Mouse (Mus musculus) gastrocnemius, postnatal 10 days (tissue): ENCODE measurements around the gene Ctdspl. TPM values are rescaled to one million over a fixed set of nuclear protein-coding genes. Genes with fewer than 3 reads are reported as not detected.

Experiments
- DNase-seq: peaks from one replicate; pipeline ENCODE4 v3.0.0; 2021; ENCODE audit warnings: mixed read lengths
- total RNA-seq, 2 experiments: library from RNA; stranded (reverse); gene quantifications; 2 replicates each; pipeline ENCODE4 v1.2.3; 2021

Gene Ctdspl
- total RNA-seq, 2 experiments from 2014 or later: 14.5 to 14.6 TPM

GRCm38 (mm10) chr9:119060701-119061100 is 134.4 kb downstream of the Ctdspl start:
- no peak for DNase-seq

GRCm38 (mm10) chr9:119063036-119063644 is 136.9 kb downstream of the Ctdspl start:
- no peak for DNase-seq

DNA sequence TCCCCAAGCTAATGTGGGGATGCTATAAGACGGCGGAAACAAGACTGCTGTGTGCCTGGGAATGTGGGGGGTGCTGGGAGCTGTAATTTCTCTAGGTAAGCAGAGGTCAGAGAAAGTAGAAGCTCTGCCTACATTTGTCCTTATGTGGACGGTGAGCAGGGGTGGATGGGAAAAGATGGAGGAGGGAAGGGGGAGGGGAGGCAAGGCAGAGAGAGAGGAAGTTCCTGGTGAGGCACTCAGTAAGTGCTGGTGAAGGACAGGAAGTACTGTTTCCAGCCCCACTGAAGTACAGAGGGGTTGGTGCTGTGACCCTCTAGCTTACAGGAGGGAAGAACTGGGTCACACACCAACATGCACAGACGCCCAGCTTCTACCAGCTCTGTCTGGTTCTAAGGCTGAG is 138.0 kb downstream of the Ctdspl start:
- DNase-seq: no peak

GRCm38 (mm10) chr9:119067601-119068000 is 141.3 kb downstream of the Ctdspl start:
- peak; percentile 86 for DNase-seq

- no peak for DNase-seq
These were observed 142.0 kb downstream of the Ctdspl start for GRCm38 (mm10) chr9:119068266-119068665.

GRCm38 (mm10) chr9:119070173-119070825 is 144.0 kb downstream of the Ctdspl start:
- no peak for DNase-seq

GRCm38 (mm10) chr9:119071786-119072185 is 145.5 kb downstream of the Ctdspl start:
- no peak for DNase-seq

- no peak for DNase-seq
These were observed 147.1 kb downstream of the Ctdspl start for GRCm38 (mm10) chr9:119073184-119073895.

- DNase-seq: no peak
These were observed 149.4 kb downstream of the Ctdspl start for GRCm38 (mm10) chr9:119075685-119076084.

GRCm38 (mm10) chr9:119080040-119080675 is 153.9 kb downstream of the Ctdspl start:
- no peak for DNase-seq

GRCm38 (mm10) chr9:119082039-119082438 is 155.8 kb downstream of the Ctdspl start:
- no peak for DNase-seq

DNA sequence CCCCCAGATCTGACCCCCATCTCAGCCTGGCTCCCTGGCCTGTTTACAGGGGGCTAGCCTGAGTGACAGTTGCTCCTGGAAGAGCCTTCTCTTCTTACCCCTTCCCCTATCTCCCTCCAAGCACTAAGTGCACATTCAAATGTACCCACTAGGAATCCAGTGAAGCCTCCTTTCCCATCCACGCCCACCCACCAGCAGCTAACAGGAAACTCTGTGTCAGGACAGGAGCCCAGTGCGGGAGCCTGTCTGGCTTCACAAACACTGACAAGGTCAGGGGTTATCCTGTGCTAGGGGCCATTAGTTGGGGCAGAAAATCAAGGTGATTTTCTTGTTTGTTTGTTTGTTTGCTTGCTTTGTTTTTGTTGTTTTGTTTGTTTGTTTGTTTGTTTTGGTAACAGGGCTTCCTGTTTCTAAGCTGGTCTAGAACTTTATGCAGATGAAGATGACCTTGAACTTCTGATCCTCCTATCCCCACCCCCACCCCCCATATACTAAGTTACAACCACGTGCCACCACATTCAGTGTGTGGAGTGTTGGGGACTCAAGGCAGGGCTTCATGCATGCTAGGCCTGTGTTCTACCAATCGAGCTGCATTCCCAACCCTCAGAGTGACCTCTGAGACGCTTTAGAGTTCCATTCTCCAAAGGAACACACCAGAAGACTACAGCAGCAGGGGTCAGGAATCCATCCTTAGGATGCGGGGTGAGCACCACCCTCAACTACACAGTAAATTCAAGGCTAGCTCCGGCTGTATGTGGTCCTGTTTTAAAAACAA is 156.6 kb downstream of the Ctdspl start:
- no peak for DNase-seq

DNA sequence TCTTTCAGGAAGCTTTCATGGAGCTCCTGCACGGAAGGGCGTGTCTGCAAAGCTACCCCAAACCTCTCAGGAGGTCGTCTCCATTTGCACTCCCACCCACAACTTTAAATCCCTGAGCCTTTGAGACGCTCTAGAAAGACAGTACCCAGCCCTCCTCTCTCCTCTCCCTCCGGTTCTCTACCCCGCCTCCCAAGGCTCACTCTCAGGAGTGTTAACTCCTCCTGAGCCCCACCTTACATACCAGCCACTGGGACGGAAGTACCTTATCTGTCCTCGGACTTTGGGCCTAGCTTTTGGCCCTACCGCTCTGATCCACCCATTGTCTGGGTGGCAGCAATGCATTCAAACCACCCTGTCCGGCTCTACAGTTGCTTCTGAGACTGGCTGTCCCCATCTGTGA is 157.7 kb downstream of the Ctdspl start:
- no peak for DNase-seq

GRCm38 (mm10) chr9:119086451-119086850 is 160.2 kb downstream of the Ctdspl start:
- DNase-seq: no peak

DNA sequence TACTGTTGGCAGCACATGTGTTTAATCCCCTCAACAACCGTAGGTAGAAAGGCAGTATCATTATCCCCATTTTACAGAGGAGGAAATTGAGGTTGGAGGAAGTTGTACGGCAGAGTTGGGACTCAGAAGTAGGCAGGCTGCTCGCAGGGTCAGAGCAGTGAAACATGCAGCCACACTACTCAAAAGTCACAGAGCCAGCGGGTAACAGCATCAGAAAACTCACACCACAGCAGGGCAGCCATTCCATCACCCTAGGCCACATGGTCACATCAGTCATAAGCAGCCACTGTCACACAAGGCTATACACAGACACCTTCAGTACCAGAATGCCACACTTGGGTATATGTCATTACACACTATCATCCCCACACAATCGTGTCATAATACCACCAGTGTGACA is 161.1 kb downstream of the Ctdspl start:
- no peak for DNase-seq

GRCm38 (mm10) chr9:119088148-119088801 is 162.0 kb downstream of the Ctdspl start:
- DNase-seq: peak; percentile 84

- DNase-seq: no peak
These were observed 163.2 kb downstream of the Ctdspl start for GRCm38 (mm10) chr9:119089437-119089836.

DNA sequence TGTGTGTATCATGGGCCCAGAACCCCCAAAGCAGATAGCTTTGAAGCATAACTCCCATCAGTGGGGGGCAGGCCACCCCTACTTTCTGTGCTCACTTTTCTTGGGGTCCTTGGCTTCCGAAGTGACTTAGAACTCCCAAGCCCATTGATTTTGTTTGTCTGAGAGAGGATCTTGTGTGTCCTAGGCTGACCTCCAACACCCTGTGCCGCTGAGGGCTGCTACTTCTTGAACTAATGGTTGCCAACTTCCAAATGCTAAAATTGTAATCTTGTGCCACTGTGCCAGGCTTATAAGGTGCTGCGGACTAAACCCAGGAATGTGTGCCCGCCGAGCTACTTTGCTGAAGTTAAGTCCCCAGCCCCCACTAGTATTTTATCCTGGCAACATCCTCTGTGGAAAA is 164.2 kb downstream of the Ctdspl start:
- no peak for DNase-seq

DNA sequence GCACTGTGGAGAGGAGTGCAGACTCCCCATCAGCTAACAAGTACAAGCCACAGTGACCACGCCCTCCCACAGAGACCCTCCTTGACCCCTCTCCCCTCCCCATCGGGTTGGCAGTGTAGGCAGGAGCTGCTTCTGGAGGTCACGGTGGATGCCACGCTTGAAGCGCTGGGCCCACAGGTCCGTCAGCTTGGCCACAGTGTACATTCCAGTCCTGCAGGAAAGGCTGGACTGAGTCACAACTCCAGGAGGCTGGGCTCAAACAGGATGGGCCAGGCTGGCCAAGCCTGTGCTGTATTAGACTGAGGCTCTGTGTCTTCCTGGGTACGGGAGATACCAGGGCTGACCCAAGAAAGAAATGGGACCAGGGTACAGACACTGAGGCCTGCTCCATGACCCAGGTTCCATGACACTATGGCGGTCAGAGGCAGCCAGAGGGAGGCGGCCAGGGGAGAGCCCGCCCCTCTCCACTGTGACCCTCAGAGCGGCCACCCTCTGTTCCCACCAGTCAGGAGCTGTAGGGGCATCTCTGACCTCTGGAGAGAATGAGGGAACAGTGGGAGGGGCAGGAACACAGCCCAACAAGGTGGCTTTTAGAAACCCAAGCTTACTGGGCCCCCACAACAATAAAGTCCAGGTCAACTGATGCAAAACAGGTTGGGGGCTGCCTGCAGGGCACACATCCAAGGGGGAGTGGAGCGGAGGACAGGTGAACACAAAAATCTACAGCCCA is 165.5 kb downstream of the Ctdspl start:
- no peak for DNase-seq

GRCm38 (mm10) chr9:119092473-119093418 is 166.5 kb downstream of the Ctdspl start:
- DNase-seq: peak; percentile 50
